Mouse (Mus musculus): ENCODE measurements at regions not wholly inside any gene's neighbourhood (a gene's known extent, or its start where the extent isn't known, plus 50 kb on each side); places are given as distances from the start of the nearest gene placed in this dataset.

DNA sequence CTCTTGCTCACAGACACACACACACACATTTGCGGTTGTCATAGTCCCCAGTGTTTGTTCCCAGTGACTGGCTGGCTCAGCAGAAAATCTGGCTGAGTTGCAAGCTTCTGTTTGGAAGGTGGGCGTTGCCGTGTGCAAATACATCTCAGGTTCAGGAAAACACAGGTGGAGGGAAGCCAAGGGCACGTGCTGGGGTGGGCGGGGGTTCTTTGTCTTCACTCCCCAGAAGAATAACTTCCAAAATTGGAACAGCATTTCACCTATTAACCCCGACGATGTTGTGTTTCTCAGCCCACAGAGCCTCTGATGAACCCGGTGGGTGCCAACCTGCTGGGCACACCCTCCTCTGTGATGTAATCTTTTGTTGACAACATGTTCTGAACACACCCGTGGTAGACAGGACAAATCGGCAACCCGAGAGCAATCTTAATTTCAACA is 82.3 kb upstream of the Ubl3 start:
- Histone ChIP-seq H3K27me3 (replicated peaks) (no peaks in the 10 kb centered on the region), H3K4me2 (ENCODE audit: insufficient read depth, low read depth, poor library complexity, severe bottlenecking) (no peak overlapping the region), H3K4me3 (replicated peaks in 1 of 3; ENCODE audit: low read depth in 2 of 3, low read length in 2 of 3, poor library complexity in 1 of 3) (no peak overlapping the region), H3K27ac (ENCODE audit: insufficient read depth, low read depth) (no peak overlapping the region), H3K4me1 (ENCODE audit: control insufficient read depth in 1 of 2, insufficient read depth in 2 of 2) (peaks cover 14 to 51% of the 10 kb centered on the region in 2 experiments), H3K79me2 (replicated peaks; ENCODE audit: control insufficient read depth, extremely low read depth, insufficient read depth, poor library complexity, severe bottlenecking) (no peaks in the 10 kb centered on the region), H3K9me3 (replicated peaks; ENCODE audit: low read length) (no peaks in the 10 kb centered on the region), H3K36me3 (replicated peaks in 1 of 2; ENCODE audit: control insufficient read depth in 1 of 2, insufficient read depth in 1 of 2, low read length in 1 of 2) (no peaks in the 10 kb centered on the region), H3K9ac (ENCODE audit: insufficient read depth, low read depth) (no peak overlapping the region)
- TF ChIP-seq PAX5 (IDR thresholded peaks at IDR 0.05; ENCODE audit: low read length) (no peak), RAD21 (IDR thresholded peaks at IDR 0.05; ENCODE audit: low read depth, low read length) (no peak), CHD2 (IDR thresholded peaks at IDR 0.05; ENCODE audit: low read length) (no peak), TBP (conservative IDR thresholded peaks at IDR 0.05; ENCODE audit: low read depth, low read length) (no peak), MAX (IDR thresholded peaks at IDR 0.05; ENCODE audit: low read length) (no peak), CTCF (conservative IDR thresholded peaks at IDR 0.05 in 1 of 2, IDR thresholded peaks at IDR 0.05 in 1 of 2; ENCODE audit: low read depth in 2 of 2, low read length in 2 of 2) (no peak), ZC3H11A (IDR thresholded peaks at IDR 0.05; ENCODE audit: low read depth, low read length) (no peak)
- DNase-seq (ENCODE audit: extremely low read depth) = no peak
- dilution Hi-C loops (cut with MboI; ENCODE audit: extremely low pct_ligation_motif_present, extremely low pct_unique_long_range_greater_than_20kb, low sequenced_read_pairs) (no loop called here), in situ Hi-C loops (cut with MboI; ENCODE audit: low pct_ligation_motif_present, low pct_unique_long_range_greater_than_20kb, low sequenced_read_pairs) (no loop called here)

DNA sequence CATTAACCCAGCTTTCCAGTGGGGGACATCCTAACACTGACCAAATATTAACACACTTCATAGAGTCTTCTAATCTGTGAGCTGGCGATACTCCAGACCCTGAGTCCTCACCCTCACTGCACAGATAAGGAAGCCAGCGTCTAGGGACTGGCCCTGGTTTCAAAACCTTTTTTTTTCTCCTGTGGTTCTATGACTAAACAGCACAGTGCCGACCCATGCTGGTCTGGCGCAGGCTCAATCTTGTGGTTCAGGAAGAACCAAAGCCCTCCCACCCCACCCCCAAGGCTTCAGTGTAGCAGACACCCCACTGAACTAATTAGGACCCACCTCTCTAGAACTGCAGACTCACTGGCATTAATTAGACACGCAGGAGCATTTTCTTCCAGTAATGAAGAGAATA is 81.4 kb upstream of the Ubl3 start:
- no peak overlapping the region for H3K27ac ChIP-seq (ENCODE audit: insufficient read depth, low read depth)
- H3K79me2 ChIP-seq (replicated peaks; ENCODE audit: control insufficient read depth, extremely low read depth, insufficient read depth, poor library complexity, severe bottlenecking) = no peaks in the 10 kb centered on the region
- dilution Hi-C loops (cut with MboI; ENCODE audit: extremely low pct_ligation_motif_present, extremely low pct_unique_long_range_greater_than_20kb, low sequenced_read_pairs) (no loop called here), in situ Hi-C loops (cut with MboI; ENCODE audit: low pct_ligation_motif_present, low pct_unique_long_range_greater_than_20kb, low sequenced_read_pairs) (no loop called here)
- TF ChIP-seq UBTF (IDR thresholded peaks at IDR 0.05; ENCODE audit: low read depth, low read length) (0 out of 2 replicates have a peak, but pooled peaks have one; percentile 24), EP300 (IDR thresholded peaks at IDR 0.05; ENCODE audit: low read length) (peak; percentile 34; the same call in 1 of the 2 replicates), ETS1 (conservative IDR thresholded peaks at IDR 0.05; ENCODE audit: low read depth, low read length) (0 out of 2 replicates have a peak, but pooled peaks have one; percentile 35), HCFC1 (IDR thresholded peaks at IDR 0.05; ENCODE audit: low read depth, low read length) (no peak), TCF12 (IDR thresholded peaks at IDR 0.05; ENCODE audit: low read depth, low read length) (no peak), PAX5 (IDR thresholded peaks at IDR 0.05; ENCODE audit: low read length) (no peak), MEF2A (IDR thresholded peaks at IDR 0.05; ENCODE audit: borderline replicate concordance, low read depth, low read length) (0 out of 2 replicates have a peak, but pooled peaks have one; percentile 9), USF2 (conservative IDR thresholded peaks at IDR 0.05; ENCODE audit: low read depth, low read length) (no peak), BHLHE40 (IDR thresholded peaks at IDR 0.05; ENCODE audit: low read depth, low read length) (peak; percentile 48), ZNF384 (IDR thresholded peaks at IDR 0.05; ENCODE audit: low read depth, low read length) (peak; percentile 92), ELF1 (IDR thresholded peaks at IDR 0.05; ENCODE audit: low read depth, low read length) (peak; percentile 48; the same call in 1 of the 2 replicates), NRF1 (IDR thresholded peaks at IDR 0.05; ENCODE audit: low read depth, low read length) (peak; percentile 60), JUND (conservative IDR thresholded peaks at IDR 0.05; ENCODE audit: low read depth, low read length) (no peak), IRF4 (IDR thresholded peaks at IDR 0.05; ENCODE audit: low read depth, low read length) (peak; percentile 64), POLR2AphosphoS2 (IDR thresholded peaks at IDR 0.05; ENCODE audit: low read depth, low read length) (no peak), ZMIZ1 (IDR thresholded peaks at IDR 0.05; ENCODE audit: low read depth, low read length) (no peak)
- peaks cover 14 to 42% of the 10 kb centered on the region in 2 experiments for H3K4me1 ChIP-seq (ENCODE audit: control insufficient read depth in 1 of 2, insufficient read depth in 2 of 2)
- no peaks in the 10 kb centered on the region for H3K36me3 ChIP-seq (replicated peaks in 1 of 2; ENCODE audit: control insufficient read depth in 1 of 2, insufficient read depth in 1 of 2, low read length in 1 of 2)
- peak overlapping the region; percentile 23; the same call in 1 of the 2 replicates for H3K9ac ChIP-seq (ENCODE audit: insufficient read depth, low read depth)
- H3K4me3 ChIP-seq (replicated peaks in 1 of 3; ENCODE audit: low read depth in 2 of 3, low read length in 2 of 3, poor library complexity in 1 of 3) = peak overlapping the region in 1 of 3 experiments; percentile 6
- peak overlapping the region; percentile 79 for H3K4me2 ChIP-seq (ENCODE audit: insufficient read depth, low read depth, poor library complexity, severe bottlenecking)
- no peaks in the 10 kb centered on the region for H3K27me3 ChIP-seq (replicated peaks)
- H3K9me3 ChIP-seq (replicated peaks; ENCODE audit: low read length) = no peaks in the 10 kb centered on the region
- peak; percentile 76 for DNase-seq (ENCODE audit: extremely low read depth)

Measured in CH12.LX (cell line).